Mouse (Mus musculus): ENCODE measurements around the gene Fam136a. TPM values are rescaled to one million over a fixed set of nuclear protein-coding genes. Genes with fewer than 3 reads are reported as not detected.

Fam136a gene
- total and polyA plus RNA-seq, 3 experiments: 152 to 339 (median 160) TPM

DNA sequence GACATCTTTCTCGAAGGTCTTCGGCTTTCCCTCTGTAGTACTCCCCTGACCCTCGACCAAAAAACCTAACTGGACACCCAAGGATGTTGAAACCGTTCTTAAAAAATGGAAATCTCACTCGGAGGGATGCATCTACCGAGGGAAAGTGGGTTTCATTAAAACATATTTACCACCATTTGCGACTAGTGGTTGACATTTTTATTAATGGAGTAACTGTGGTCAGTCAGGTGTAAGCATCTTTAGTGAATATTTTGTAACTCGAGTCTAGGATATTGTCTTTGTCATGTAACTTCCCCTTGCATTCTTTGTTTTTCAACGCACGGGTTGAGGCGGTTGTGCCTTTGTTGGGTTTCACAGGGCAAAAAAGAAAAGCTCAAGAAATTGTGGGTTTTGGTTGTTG is 39.5 kb downstream of the Fam136a start:
- TF ChIP-seq EP300 (IDR thresholded peaks at IDR 0.05; ENCODE audit: low read length) (0 out of 2 replicates have a peak, but pooled peaks have one; percentile 15), SMC3 (IDR thresholded peaks at IDR 0.05; ENCODE audit: low read depth, low read length) (no peak), SIN3A (IDR thresholded peaks at IDR 0.05; ENCODE audit: low read length) (peak; percentile 53), CHD1 (IDR thresholded peaks at IDR 0.05; ENCODE audit: low read depth, low read length) (peak; percentile 80; the same call in 1 of the 2 replicates)
- H3K9ac ChIP-seq (ENCODE audit: insufficient read depth, low read depth): peak overlapping the region; percentile 84
- in situ Hi-C loops (cut with MboI; ENCODE audit: low pct_ligation_motif_present, low pct_unique_long_range_greater_than_20kb, low sequenced_read_pairs): loop anchor here (5.0 kb wide), 1 partner anchor 38 kb away; the partner anchor contains the start of gene Fam136a
- peaks cover 1% of the 10 kb centered on the region for H3K27me3 ChIP-seq (replicated peaks)
- peak overlapping the region; percentile 64 to 96 (median 93) for H3K4me3 ChIP-seq (replicated peaks in 1 of 3; ENCODE audit: low read depth in 2 of 3, low read length in 2 of 3, poor library complexity in 1 of 3)
- no peak for DNase-seq (ENCODE audit: extremely low read depth)
- H3K36me3 ChIP-seq (replicated peaks in 1 of 2; ENCODE audit: control insufficient read depth in 1 of 2, insufficient read depth in 1 of 2, low read length in 1 of 2): peaks cover 0 to 18% of the 10 kb centered on the region in 2 experiments
- peak overlapping the region; percentile 93 for H3K4me2 ChIP-seq (ENCODE audit: insufficient read depth, low read depth, poor library complexity, severe bottlenecking)
- H3K4me1 ChIP-seq (ENCODE audit: control insufficient read depth in 1 of 2, insufficient read depth in 2 of 2): peaks cover 0 to 25% of the 10 kb centered on the region in 2 experiments; a peak in 2 of 4 replicates
- no peaks in the 10 kb centered on the region for H3K9me3 ChIP-seq (replicated peaks; ENCODE audit: low read length)
- H3K27ac ChIP-seq (ENCODE audit: insufficient read depth, low read depth): no peak overlapping the region
- dilution Hi-C loops (cut with MboI; ENCODE audit: extremely low pct_ligation_motif_present, extremely low pct_unique_long_range_greater_than_20kb, low sequenced_read_pairs): no loop called here
- H3K79me2 ChIP-seq (replicated peaks; ENCODE audit: control insufficient read depth, extremely low read depth, insufficient read depth, poor library complexity, severe bottlenecking): peaks cover 34% of the 10 kb centered on the region

DNA sequence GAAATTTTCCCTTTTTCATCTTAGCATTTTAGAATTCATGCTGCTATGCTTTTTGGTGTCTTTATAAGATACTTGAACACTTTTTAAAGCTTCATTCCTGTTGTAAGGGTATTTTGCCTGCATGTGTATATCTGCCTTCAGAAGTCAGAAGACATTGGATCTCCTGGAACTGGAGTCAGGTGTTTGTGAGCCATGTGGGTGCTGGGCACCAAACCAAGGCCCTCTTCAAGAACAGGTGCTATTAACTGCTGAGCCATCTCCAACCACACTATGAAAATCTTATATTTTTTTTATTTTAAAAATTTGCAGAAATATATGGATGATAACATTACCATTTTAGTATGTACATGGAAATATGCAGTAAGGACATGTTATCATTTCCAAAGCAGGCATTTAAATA is 40.9 kb downstream of the Fam136a start:
- Histone ChIP-seq H3K4me1 (ENCODE audit: control insufficient read depth in 1 of 2, insufficient read depth in 2 of 2) (peaks cover 0 to 27% of the 10 kb centered on the region in 2 experiments; a peak in 2 of 4 replicates), H3K4me2 (ENCODE audit: insufficient read depth, low read depth, poor library complexity, severe bottlenecking) (no peak overlapping the region), H3K79me2 (replicated peaks; ENCODE audit: control insufficient read depth, extremely low read depth, insufficient read depth, poor library complexity, severe bottlenecking) (peaks cover 37% of the 10 kb centered on the region), H3K36me3 (replicated peaks in 1 of 2; ENCODE audit: control insufficient read depth in 1 of 2, insufficient read depth in 1 of 2, low read length in 1 of 2) (peaks cover 0 to 21% of the 10 kb centered on the region in 2 experiments), H3K27me3 (replicated peaks) (no peaks in the 10 kb centered on the region), H3K9ac (ENCODE audit: insufficient read depth, low read depth) (no peak overlapping the region), H3K9me3 (replicated peaks; ENCODE audit: low read length) (no peaks in the 10 kb centered on the region), H3K4me3 (replicated peaks in 1 of 3; ENCODE audit: low read depth in 2 of 3, low read length in 2 of 3, poor library complexity in 1 of 3) (no peak overlapping the region), H3K27ac (ENCODE audit: insufficient read depth, low read depth) (no peak overlapping the region)
- no peak for DNase-seq (ENCODE audit: extremely low read depth)
- dilution Hi-C loops (cut with MboI; ENCODE audit: extremely low pct_ligation_motif_present, extremely low pct_unique_long_range_greater_than_20kb, low sequenced_read_pairs) (no loop called here), in situ Hi-C loops (cut with MboI; ENCODE audit: low pct_ligation_motif_present, low pct_unique_long_range_greater_than_20kb, low sequenced_read_pairs) (no loop called here)
- TF ChIP-seq GABPA (IDR thresholded peaks at IDR 0.05; ENCODE audit: insufficient replicate concordance, low read depth, low read length): no peak
- TF ChIP-seq MEF2A (IDR thresholded peaks at IDR 0.05; ENCODE audit: borderline replicate concordance, low read depth, low read length): no peak
- TF ChIP-seq MAX (IDR thresholded peaks at IDR 0.05; ENCODE audit: low read length): no peak

- dilution Hi-C loops (cut with MboI; ENCODE audit: extremely low pct_ligation_motif_present, extremely low pct_unique_long_range_greater_than_20kb, low sequenced_read_pairs): no loop called here
- Histone ChIP-seq H3K4me1 (ENCODE audit: control insufficient read depth in 1 of 2, insufficient read depth in 2 of 2) (no peaks in the 10 kb centered on the region), H3K4me2 (ENCODE audit: insufficient read depth, low read depth, poor library complexity, severe bottlenecking) (no peak overlapping the region), H3K36me3 (replicated peaks in 1 of 2; ENCODE audit: control insufficient read depth in 1 of 2, insufficient read depth in 1 of 2, low read length in 1 of 2) (peaks cover 42 to 79% of the 10 kb centered on the region in 2 experiments), H3K4me3 (replicated peaks in 1 of 3; ENCODE audit: low read depth in 2 of 3, low read length in 2 of 3, poor library complexity in 1 of 3) (no peak overlapping the region), H3K9me3 (replicated peaks; ENCODE audit: low read length) (no peaks in the 10 kb centered on the region), H3K9ac (ENCODE audit: insufficient read depth, low read depth) (no peak overlapping the region), H3K27ac (ENCODE audit: insufficient read depth, low read depth) (no peak overlapping the region), H3K79me2 (replicated peaks; ENCODE audit: control insufficient read depth, extremely low read depth, insufficient read depth, poor library complexity, severe bottlenecking) (no peaks in the 10 kb centered on the region; the same call in 1 of the 2 replicates), H3K27me3 (replicated peaks) (no peaks in the 10 kb centered on the region)
- no peak for TF ChIP-seq ZC3H11A (IDR thresholded peaks at IDR 0.05; ENCODE audit: low read depth, low read length)
- no peak for TF ChIP-seq ETS1 (conservative IDR thresholded peaks at IDR 0.05; ENCODE audit: low read depth, low read length)
- TF ChIP-seq EP300 (IDR thresholded peaks at IDR 0.05; ENCODE audit: low read length): no peak
- TF ChIP-seq NELFE (IDR thresholded peaks at IDR 0.05; ENCODE audit: low read depth, low read length): no peak
- no peak for TF ChIP-seq RCOR1 (conservative IDR thresholded peaks at IDR 0.05; ENCODE audit: low read depth, low read length)
- no peak for TF ChIP-seq HCFC1 (IDR thresholded peaks at IDR 0.05; ENCODE audit: low read depth, low read length)
- TF ChIP-seq SMC3 (IDR thresholded peaks at IDR 0.05; ENCODE audit: low read depth, low read length): no peak
- no peak for TF ChIP-seq MAZ (IDR thresholded peaks at IDR 0.05; ENCODE audit: low read depth, low read length)
- no peak for TF ChIP-seq MAFK (IDR thresholded peaks at IDR 0.05; ENCODE audit: insufficient replicate concordance, low read length)
- TF ChIP-seq MXI1 (IDR thresholded peaks at IDR 0.05; ENCODE audit: low read depth, low read length): no peak
- no peak for TF ChIP-seq IRF4 (IDR thresholded peaks at IDR 0.05; ENCODE audit: low read depth, low read length)
- no peak for TF ChIP-seq ZMIZ1 (IDR thresholded peaks at IDR 0.05; ENCODE audit: low read depth, low read length)
- no peak for TF ChIP-seq SIN3A (IDR thresholded peaks at IDR 0.05; ENCODE audit: low read length)
- no peak for TF ChIP-seq KAT2A (IDR thresholded peaks at IDR 0.05; ENCODE audit: insufficient replicate concordance, low read length)
- no peak for DNase-seq (ENCODE audit: extremely low read depth)
- in situ Hi-C loops (cut with MboI; ENCODE audit: low pct_ligation_motif_present, low pct_unique_long_range_greater_than_20kb, low sequenced_read_pairs): no loop called here
These were observed 53.3 kb downstream of the Fam136a start for GRCm38 (mm10) chr6:86418711-86419110.

Data from CH12.LX (cell line).